Mouse (Mus musculus): ENCODE measurements around the gene Ankrd31.

DNA sequence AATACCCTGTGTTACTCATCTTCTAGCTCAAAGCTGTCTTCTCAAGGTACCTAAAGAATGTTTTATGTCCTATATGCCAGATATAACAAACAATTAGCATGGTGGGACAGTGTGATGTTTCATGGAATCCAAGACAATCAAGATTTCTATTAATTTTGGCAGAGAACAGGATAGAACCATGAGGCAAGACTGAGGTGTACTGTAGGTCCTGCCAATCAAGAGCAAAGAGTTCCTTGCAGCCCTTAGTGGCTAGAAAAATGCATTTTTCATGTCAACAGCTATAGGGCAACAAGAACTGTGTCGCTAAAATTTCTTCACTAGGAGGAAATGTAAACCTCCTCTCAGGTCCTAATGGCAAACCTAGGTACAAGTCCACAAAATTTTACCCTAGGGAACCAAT, 30.3 kb upstream of the Ankrd31 start:
- no peak for TF ChIP-seq MAFK (IDR thresholded peaks at IDR 0.05; ENCODE audit: insufficient read depth, low read depth, low read length)
- TF ChIP-seq ZNF384 (IDR thresholded peaks at IDR 0.05; ENCODE audit: low read depth, low read length): no peak

Measured in ES-E14 (cell line).